In the genomic region with DNA sequence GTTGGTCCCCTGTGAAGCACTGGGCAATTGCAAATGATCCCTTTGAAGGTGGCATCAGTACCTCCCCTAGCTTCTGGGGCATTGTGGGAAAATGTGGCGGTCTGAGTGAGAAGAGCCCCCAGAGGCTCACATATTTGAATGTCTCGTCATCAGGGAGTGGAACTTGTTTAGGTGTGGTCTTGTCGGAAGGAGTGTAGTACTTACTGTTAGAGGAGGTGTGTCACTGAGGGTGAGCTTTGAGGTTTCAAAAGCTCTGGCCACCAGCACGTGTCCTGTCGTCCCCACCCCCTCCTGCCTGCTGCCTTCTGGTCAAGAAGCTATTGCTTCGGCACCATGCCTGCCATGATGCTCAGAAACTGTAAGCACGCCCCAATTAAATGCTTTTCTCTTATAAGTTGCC, we compare ENCODE assay signal across 24 mouse cellular contexts. TPM values are rescaled to one million over a fixed set of nuclear protein-coding genes. Genes with fewer than 3 reads are reported as not detected.
DNase-seq lines count a peak whose midpoint lies in the region; ATAC-seq and TF ChIP-seq lines count a peak whose summit lies in the region.
"Had no signal": no experiment of that assay in that cellular context is flagged by ENCODE, and none has a peak within 500 bp of the region (broad histone marks: within the 10 kb centered on the region; RNA-seq: fewer than 3 reads in every experiment).

No protein-coding gene starts in this region.

- ATAC-seq in megakaryocyte, adult 5-6 weeks (ENCODE audit: poor library complexity, severe bottlenecking), result peak; percentile 64
- ATAC-seq: forebrain, embryonic 15.5 days; intestine, postnatal 0 days; Patski had no signal

- peaks cover 58% of the 10 kb centered on the region for H3K4me1 ChIP-seq in thymus, adult 2 months (replicated peaks; ENCODE audit: control insufficient read depth, insufficient read depth, low read length)
- H3K4me1 ChIP-seq: embryonic facial prominence, embryonic 12.5 days; forebrain, embryonic 15.5 days; lung, embryonic 15.5 days; neural tube, embryonic 15.5 days had no signal

- 53% methylated on average over 7 of the region's 7 CpGs for WGBS in thymus, adult 2 months

- DNase-seq in thymus, adult 2 months, result no peak
- no peak for DNase-seq in thymus, postnatal 4 days
- peak; percentile 30 for DNase-seq in ES-CJ7 (ENCODE audit: low read depth, low spot score)
- no peak for DNase-seq in layer of hippocampus, adult 9-10 months (ENCODE audit: low spot score)
- DNase-seq in kidney, postnatal 36 days, result no peak
- no peak for DNase-seq in right cerebral cortex, postnatal 25 days
- DNase-seq: adrenal gland, postnatal 36 days; B cell, adult 2 months; cerebellum, postnatal 36 days; embryo, embryonic 11 days; heart, postnatal 10 days; kidney, adult 9 months; kidney, postnatal 10 days; retina, postnatal 1 day had no signal

- H3K27ac ChIP-seq in thymus, adult 2 months (ENCODE audit: control insufficient read depth, insufficient read depth, low read length), result peak overlapping the region; percentile 96
- H3K27ac ChIP-seq: embryonic facial prominence, embryonic 12.5 days; forebrain, embryonic 15.5 days; heart, embryonic 13.5 days; hindbrain, embryonic 14.5 days; liver, embryonic 15.5 days; lung, embryonic 15.5 days; neural tube, embryonic 15.5 days had no signal

- TF ChIP-seq CTCF in thymus, adult 2 months (IDR thresholded peaks at IDR 0.05; ENCODE audit: borderline replicate concordance, control insufficient read depth, extremely low read depth, insufficient read depth, low read length, poor library complexity), result no peak

- H3K4me3 ChIP-seq in thymus, adult 2 months (ENCODE audit: control insufficient read depth, insufficient read depth, low read length), result no peak overlapping the region
- H3K4me3 ChIP-seq: embryonic facial prominence, embryonic 12.5 days; forebrain, embryonic 15.5 days; heart, embryonic 13.5 days; liver, embryonic 15.5 days; lung, embryonic 15.5 days; neural tube, embryonic 15.5 days had no signal

- H3K27me3 ChIP-seq in thymus, adult 2 months (ENCODE audit: control insufficient read depth, insufficient read depth, low read length), result no peaks in the 10 kb centered on the region
- H3K27me3 ChIP-seq: embryonic facial prominence, embryonic 12.5 days; forebrain, embryonic 15.5 days; heart, embryonic 13.5 days; liver, embryonic 15.5 days; lung, embryonic 15.5 days; neural tube, embryonic 15.5 days; Patski had no signal

- H3K36me3 ChIP-seq in thymus, adult 2 months (ENCODE audit: control insufficient read depth, insufficient read depth, low read length), result no peaks in the 10 kb centered on the region
- H3K36me3 ChIP-seq: embryonic facial prominence, embryonic 12.5 days; forebrain, embryonic 15.5 days; liver, embryonic 15.5 days; neural tube, embryonic 15.5 days had no signal

- no peak for TF ChIP-seq POLR2A in thymus, adult 2 months (IDR thresholded peaks at IDR 0.05; ENCODE audit: control insufficient read depth, extremely low read depth, insufficient read depth, low read length, poor library complexity)

RNA-seq across cellular contexts. Expression of a gene that starts 12.5 kb away (rescaled TPM):
- polyA plus RNA-seq in thymus, adult 2 months (2012; rRNA removed), result 5.8 and 6.2 TPM in 2 replicates
- total RNA-seq in megakaryocyte, adult 5-6 weeks (2015), result 0.43 and 0.74 TPM in 2 replicates
- 1.0 and 1.3 TPM in 2 replicates for total RNA-seq in megakaryocyte, adult 5-6 weeks (2017)

RNA-seq across cellular contexts. Expression of a gene that starts 32.3 kb away (rescaled TPM):
- 30.9 and 44.8 TPM in 2 replicates for polyA plus RNA-seq in thymus, adult 2 months (2012; rRNA removed)
- total RNA-seq in megakaryocyte, adult 5-6 weeks (2015), result 25.9 and 34.5 TPM in 2 replicates
- total RNA-seq in megakaryocyte, adult 5-6 weeks (2017), result 39.5 and 40.5 TPM in 2 replicates

RNA-seq across cellular contexts. Expression of a gene that starts 55.9 kb away (rescaled TPM):
- polyA plus RNA-seq in thymus, adult 2 months (2012; rRNA removed), result 16.8 and 17.8 TPM in 2 replicates
- total RNA-seq in megakaryocyte, adult 5-6 weeks (2015), result 31.6 and 33.7 TPM in 2 replicates
- 31.1 and 33.6 TPM in 2 replicates for total RNA-seq in megakaryocyte, adult 5-6 weeks (2017)
